24 mouse cellular contexts compared by ENCODE assay signal in the genomic region with DNA sequence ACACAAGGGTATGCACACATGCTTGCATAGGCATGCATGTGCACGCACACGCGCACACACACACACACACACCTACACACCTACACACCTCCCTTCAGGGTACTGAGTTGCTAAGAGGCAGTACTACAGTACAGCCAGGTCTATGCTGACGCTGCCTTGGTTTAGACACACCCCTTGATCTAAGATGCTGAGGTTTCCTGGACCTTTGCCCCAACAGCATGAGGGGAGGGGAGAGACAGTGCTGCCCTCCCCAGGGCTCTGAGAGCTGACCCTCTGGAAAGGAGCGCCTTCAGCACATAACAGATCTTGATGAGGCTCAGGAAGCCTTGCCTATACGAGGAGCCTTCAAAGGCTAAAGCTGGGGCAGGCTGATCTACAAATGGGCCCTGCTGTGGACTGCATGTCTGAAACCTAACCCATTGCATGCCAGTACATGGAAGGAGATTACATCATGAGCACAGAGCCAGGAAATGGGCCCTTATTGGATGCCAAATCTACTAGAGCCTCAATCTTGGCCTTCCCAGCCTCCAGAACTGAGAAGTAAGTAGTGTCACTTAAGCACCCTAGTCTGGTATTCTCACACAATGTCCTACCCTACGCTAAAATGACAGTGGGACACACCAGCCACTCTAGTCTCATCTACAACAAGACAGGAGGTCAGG. TPM values are rescaled to one million over a fixed set of nuclear protein-coding genes. Genes with fewer than 3 reads are reported as not detected.
DNase-seq lines count a peak whose midpoint lies in the region; ATAC-seq and TF ChIP-seq lines count a peak whose summit lies in the region.
"Had no signal": no experiment of that assay in that cellular context is flagged by ENCODE, and none has a peak within 500 bp of the region (broad histone marks: within the 10 kb centered on the region; RNA-seq: fewer than 3 reads in every experiment).

No protein-coding gene starts in this region.

- H3K9me3 ChIP-seq in liver, embryonic 15.5 days (replicated peaks): no peaks in the 10 kb centered on the region
- H3K9me3 ChIP-seq in kidney, postnatal 0 days (replicated peaks; ENCODE audit: low read length): no peaks in the 10 kb centered on the region
- H3K9me3 ChIP-seq: embryonic facial prominence, embryonic 15.5 days; forebrain, embryonic 12.5 days; heart, embryonic 10.5 days; hindbrain, embryonic 12.5 days; limb, embryonic 15.5 days; midbrain, embryonic 15.5 days had no signal

- no peak for ATAC-seq in liver, embryonic 15.5 days (ENCODE audit: insufficient read depth)
- peak; percentile 62 for ATAC-seq in kidney, postnatal 0 days (replicated peaks; ENCODE audit: low FRiP score, low read depth)
- ATAC-seq: midbrain, embryonic 15.5 days had no signal

- no peak overlapping the region for H3K4me3 ChIP-seq in liver, embryonic 15.5 days (replicated peaks)
- H3K4me3 ChIP-seq in kidney, postnatal 0 days (replicated peaks; ENCODE audit: low read depth, low read length): no peak overlapping the region
- H3K4me3 ChIP-seq: embryonic facial prominence, embryonic 15.5 days; forebrain, embryonic 12.5 days; heart, embryonic 10.5 days; hindbrain, embryonic 12.5 days; limb, embryonic 15.5 days; midbrain, embryonic 15.5 days; myocyte had no signal

- intact Hi-C loops in heart, postnatal 10 days (cut with DNase I): no loop called here

- peak; percentile 81 for DNase-seq in heart, adult 11 months
- DNase-seq in heart, postnatal 10 days: no peak
- no peak for DNase-seq in liver
- no peak for DNase-seq in kidney, postnatal 0 days (ENCODE audit: low spot score)
- peak; percentile 11 for DNase-seq in yolk sac, embryonic 10.5 days (ENCODE audit: low spot score)
- no peak for DNase-seq in cerebellum, adult 11-12 months
- DNase-seq: adrenal gland, postnatal 25 days; cerebellum, adult 18-20 months; cerebellum, postnatal 25 days; embryo, embryonic 11 days; gastrocnemius, postnatal 25 days; heart, postnatal 14 days; spleen, adult 18-20 months; thymus, postnatal 36 days had no signal

- no peaks in the 10 kb centered on the region for H3K36me3 ChIP-seq in liver, embryonic 15.5 days (replicated peaks)
- no peaks in the 10 kb centered on the region for H3K36me3 ChIP-seq in kidney, postnatal 0 days (ENCODE audit: insufficient read depth, low read length)
- H3K36me3 ChIP-seq: embryonic facial prominence, embryonic 15.5 days; forebrain, embryonic 12.5 days; heart, embryonic 10.5 days; hindbrain, embryonic 12.5 days; limb, embryonic 15.5 days; midbrain, embryonic 15.5 days had no signal

- H3K4me2 ChIP-seq in liver, embryonic 15.5 days: no peak overlapping the region
- H3K4me2 ChIP-seq in kidney, postnatal 0 days (ENCODE audit: low read length): no peak overlapping the region
- H3K4me2 ChIP-seq: embryonic facial prominence, embryonic 15.5 days; forebrain, embryonic 12.5 days; hindbrain, embryonic 12.5 days; limb, embryonic 15.5 days; midbrain, embryonic 15.5 days had no signal

- H3K27me3 ChIP-seq in liver, embryonic 15.5 days: no peaks in the 10 kb centered on the region
- H3K27me3 ChIP-seq in kidney, postnatal 0 days (ENCODE audit: insufficient read depth, low read length): no peaks in the 10 kb centered on the region
- H3K27me3 ChIP-seq: CH12.LX; embryonic facial prominence, embryonic 15.5 days; forebrain, embryonic 12.5 days; hindbrain, embryonic 12.5 days; limb, embryonic 15.5 days; midbrain, embryonic 15.5 days had no signal

- WGBS in liver, embryonic 15.5 days (ENCODE audit: insufficient replicate concordance): 76% methylated on average over 7 of the region's 7 CpGs
- 85% methylated on average over 7 of the region's 7 CpGs for WGBS in kidney, postnatal 0 days

- no peak overlapping the region for H3K9ac ChIP-seq in liver, embryonic 15.5 days
- no peak overlapping the region for H3K9ac ChIP-seq in kidney, postnatal 0 days (ENCODE audit: low read depth, low read length)
- H3K9ac ChIP-seq: embryonic facial prominence, embryonic 15.5 days; forebrain, embryonic 12.5 days; hindbrain, embryonic 12.5 days; limb, embryonic 15.5 days; midbrain, embryonic 15.5 days had no signal

- peaks cover 52% of the 10 kb centered on the region for H3K4me1 ChIP-seq in liver, embryonic 15.5 days (replicated peaks)
- H3K4me1 ChIP-seq in kidney, postnatal 0 days (replicated peaks; ENCODE audit: insufficient read depth, low read length): no peaks in the 10 kb centered on the region
- H3K4me1 ChIP-seq: embryonic facial prominence, embryonic 15.5 days; forebrain, embryonic 12.5 days; hindbrain, embryonic 12.5 days; limb, embryonic 15.5 days; midbrain, embryonic 15.5 days had no signal

- peak overlapping the region; percentile 74; the same call in 1 of the 2 replicates for H3K27ac ChIP-seq in liver, embryonic 15.5 days (replicated peaks)
- H3K27ac ChIP-seq in kidney, postnatal 0 days: 0 out of 2 replicates have a peak overlapping the region, but pooled peaks have one; percentile 14
- H3K27ac ChIP-seq: embryonic facial prominence, embryonic 15.5 days; forebrain, embryonic 12.5 days; heart, embryonic 10.5 days; hindbrain, embryonic 12.5 days; limb, embryonic 15.5 days; macrophage; midbrain, embryonic 15.5 days had no signal

- no peak for TF ChIP-seq CTCF in kidney, postnatal 0 days (IDR thresholded peaks at IDR 0.05; ENCODE audit: low read depth)

RNA-seq across cellular contexts. Expression of a gene that starts 18.0 kb away (rescaled TPM):
- total RNA-seq in heart, postnatal 10 days (2021): 100 to 1,000 TPM; 568 to 689 TPM
- polyA plus RNA-seq in liver, embryonic 15.5 days (2015; fragmentation: Nextera tagmentation; extraction: Ambion mirVana): 25.3 and 27.0 TPM in 2 replicates
- 31.5 and 33.6 TPM in 2 replicates for polyA plus RNA-seq in kidney, postnatal 0 days (2015; fragmentation: Nextera tagmentation; extraction: Ambion mirVana)

Comparison
In these comparisons a context has a peak if more than half of its experiments do, and no peak if none do; other contexts are left out.
1. DNase-seq: peak in heart, adult 11 months (single experiment) and yolk sac, embryonic 10.5 days (single experiment); none in heart, postnatal 10 days (0 of 2), liver (single experiment), kidney, postnatal 0 days (single experiment) and cerebellum, adult 11-12 months (single experiment).